Comparison of ENCODE assay signal across 8 mouse cellular contexts in genomic region chr16:91464594-91465504, GRCm38 (mm10). TPM values are rescaled to one million over a fixed set of nuclear protein-coding genes. Genes with fewer than 3 reads are reported as not detected.
A peak's percentile ranks its signal among the peaks of the same experiment; 100 is the strongest.
DNase-seq lines count a peak whose midpoint lies in the region; ATAC-seq lines count a peak whose summit lies in the region.

No protein-coding gene starts in this region.

- H3K9me3 ChIP-seq in hindbrain, embryonic 15.5 days: no peaks in the 10 kb centered on the region

- H3K4me3 ChIP-seq in hindbrain, embryonic 15.5 days: peak overlapping the region; percentile 53

- peak overlapping the region; percentile 75 for H3K4me2 ChIP-seq in hindbrain, embryonic 15.5 days

- peak overlapping the region; percentile 85 for H3K27ac ChIP-seq in hindbrain, embryonic 15.5 days (replicated peaks)

- 1% methylated on average over 44 of the region's 44 CpGs for WGBS in hindbrain, embryonic 15.5 days

- H3K36me3 ChIP-seq in hindbrain, embryonic 15.5 days: no peaks in the 10 kb centered on the region

- H3K4me1 ChIP-seq in hindbrain, embryonic 15.5 days (replicated peaks): peaks cover 23% of the 10 kb centered on the region

- DNase-seq in WW6 (ENCODE audit: low read depth, low spot score): peak; percentile 83
- DNase-seq in cerebellum, postnatal 36 days: peak; percentile 83 to 89
- peak; percentile 72 to 74 for DNase-seq in frontal cortex, postnatal 36 days (ENCODE audit: low spot score in 2 of 2)
- DNase-seq in layer of hippocampus, postnatal 36 days: peak; percentile 80 to 82
- DNase-seq in lung, postnatal 25 days (ENCODE audit: low spot score): peak; percentile 92
- DNase-seq in retina, embryonic 14.5 days (ENCODE audit: low spot score): peak; percentile 96
- DNase-seq in thymus, postnatal 36 days: peak; percentile 90

- peak; percentile 98 for ATAC-seq in hindbrain, embryonic 15.5 days (ENCODE audit: low FRiP score, low read depth)

- H3K9ac ChIP-seq in hindbrain, embryonic 15.5 days: peak overlapping the region; percentile 66

- no peaks in the 10 kb centered on the region for H3K27me3 ChIP-seq in hindbrain, embryonic 15.5 days

RNA-seq across cellular contexts. Expression of gene Ifnar1, which starts 20.2 kb away (rescaled TPM):
- polyA plus RNA-seq in hindbrain, embryonic 15.5 days (2015; fragmentation: Nextera tagmentation; extraction: Ambion mirVana): 48.3 and 51.4 TPM in 2 replicates
- total RNA-seq in layer of hippocampus, postnatal 36 days (2021): 10 to 100 TPM; 45.9 to 51.7 TPM

RNA-seq across cellular contexts. Expression of gene Il10rb, which starts 58.9 kb away (rescaled TPM):
- 12.2 and 16.4 TPM in 2 replicates for polyA plus RNA-seq in hindbrain, embryonic 15.5 days (2015; fragmentation: Nextera tagmentation; extraction: Ambion mirVana)
- 1 to 10 TPM; 8.9 to 9.2 TPM for total RNA-seq in layer of hippocampus, postnatal 36 days (2021)

Comparison
In these comparisons a context has a peak if more than half of its experiments do, and no peak if none do; other contexts are left out.
1. Peak in every context shown above with its lines: DNase-seq, ATAC-seq, H3K4me3 ChIP-seq and H3K27ac ChIP-seq.